Mouse (Mus musculus): ENCODE measurements around the gene Pih1d1. TPM values are rescaled to one million over a fixed set of nuclear protein-coding genes. Genes with fewer than 3 reads are reported as not detected.
"Not testable (repeated sequence)": the region's sequence is repeated elsewhere in the genome, so short reads cannot be mapped to it uniquely, and the experiment has no call there.

Pih1d1 gene
- polyA plus RNA-seq, 1 experiment = 6.2 TPM

- no peak overlapping the region for H3K4me3 ChIP-seq (replicated peaks)
- peaks cover 84% of the 10 kb centered on the region for H3K4me1 ChIP-seq (ENCODE audit: control insufficient read depth)
- no peaks in the 10 kb centered on the region for H3K27me3 ChIP-seq (ENCODE audit: control insufficient read depth)
- peaks cover 65% of the 10 kb centered on the region for H3K36me3 ChIP-seq (ENCODE audit: control insufficient read depth)
- H3K9me3 ChIP-seq (ENCODE audit: control insufficient read depth, low read length) = no peaks in the 10 kb centered on the region
- TF ChIP-seq GATA1 (IDR thresholded peaks at IDR 0.05; ENCODE audit: low read length) (no peak), TAL1 (IDR thresholded peaks at IDR 0.05; ENCODE audit: low read length) (no peak)
Measured at GRCm38 (mm10) chr7:45125144-45125600, 28.9 kb upstream of the Pih1d1 start.

DNA sequence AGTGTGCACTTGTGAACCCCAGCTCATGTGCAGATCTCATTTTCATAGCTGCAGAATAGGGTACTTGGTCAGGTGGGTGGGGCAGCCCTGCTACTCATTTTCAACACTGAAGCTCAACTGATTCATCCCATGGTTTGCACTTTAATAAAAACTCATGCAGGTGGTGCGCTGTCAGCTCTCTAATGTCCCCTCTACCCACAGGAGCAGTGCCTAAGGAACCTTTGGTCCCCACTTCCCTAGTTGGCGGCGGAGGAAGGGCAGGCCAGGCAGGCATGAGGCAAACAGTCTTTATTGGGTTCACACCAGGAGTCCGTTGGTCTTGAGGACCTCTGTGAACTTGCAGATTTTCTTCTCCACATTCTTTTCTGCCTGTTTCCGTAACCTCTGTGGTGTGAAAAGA is 28.5 kb upstream of the Pih1d1 start:
- Histone ChIP-seq H3K4me1 (ENCODE audit: control insufficient read depth) (peaks cover 84% of the 10 kb centered on the region), H3K36me3 (ENCODE audit: control insufficient read depth) (peaks cover 60% of the 10 kb centered on the region)
- H3K4me3 ChIP-seq (replicated peaks); H3K27me3 ChIP-seq (ENCODE audit: control insufficient read depth); H3K9me3 ChIP-seq (ENCODE audit: control insufficient read depth, low read length): not testable (repeated sequence)

GRCm38 (mm10) chr7:45126147-45126843 is 27.8 kb upstream of the Pih1d1 start:
- peaks cover 80% of the 10 kb centered on the region for H3K4me1 ChIP-seq (ENCODE audit: control insufficient read depth)
- H3K4me3 ChIP-seq (replicated peaks) = peak overlapping the region; percentile 97
- no peak for TF ChIP-seq GATA1 (IDR thresholded peaks at IDR 0.05; ENCODE audit: low read length)
- TF ChIP-seq TAL1 (IDR thresholded peaks at IDR 0.05; ENCODE audit: low read length) = no peak
- H3K9me3 ChIP-seq (ENCODE audit: control insufficient read depth, low read length) = no peaks in the 10 kb centered on the region
- H3K36me3 ChIP-seq (ENCODE audit: control insufficient read depth) = peaks cover 53% of the 10 kb centered on the region
- H3K27me3 ChIP-seq (ENCODE audit: control insufficient read depth) = no peaks in the 10 kb centered on the region

DNA sequence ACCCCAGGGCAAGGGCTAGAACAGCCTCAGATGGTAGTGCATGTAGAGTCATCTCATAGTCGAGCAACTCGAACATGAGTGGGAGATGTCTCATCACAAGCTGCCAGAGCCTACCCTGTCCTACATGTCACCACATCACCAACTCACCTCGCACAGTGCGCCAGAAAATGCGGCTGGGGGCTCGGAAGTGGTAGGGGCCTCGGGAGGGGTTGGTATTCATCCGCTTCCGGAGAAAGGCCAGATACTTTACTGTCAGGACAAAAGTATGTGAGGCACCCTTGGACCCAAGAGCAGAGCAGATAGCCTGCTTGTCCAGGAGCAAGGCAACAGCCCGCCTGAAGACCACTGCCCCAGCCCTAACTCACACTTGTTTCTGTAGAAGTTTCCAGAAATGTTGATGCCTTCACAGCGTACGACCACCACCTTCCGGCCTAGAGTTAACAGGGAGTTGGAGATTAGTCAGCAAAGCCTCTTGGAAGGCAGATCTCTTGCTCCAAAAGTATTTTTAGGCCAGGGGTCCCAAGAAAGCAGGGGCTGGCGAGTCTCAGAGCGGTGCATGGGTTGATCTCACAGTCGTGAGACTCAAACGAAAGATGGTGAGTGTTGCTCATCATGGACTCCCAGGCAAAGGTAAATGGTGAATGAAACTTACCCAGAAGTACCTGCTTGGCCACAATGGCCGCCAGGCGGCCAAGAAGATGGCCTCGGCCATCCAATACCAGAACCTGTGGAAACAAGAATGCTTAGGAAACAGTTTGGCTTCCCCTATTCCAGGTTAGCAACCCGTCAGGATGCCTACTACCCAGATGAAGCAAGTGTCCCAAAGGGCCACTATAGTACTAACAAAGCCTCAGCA is 27.0 kb upstream of the Pih1d1 start:
- TF ChIP-seq GATA1 (IDR thresholded peaks at IDR 0.05; ENCODE audit: low read length) = no peak
- no peak for TF ChIP-seq TAL1 (IDR thresholded peaks at IDR 0.05; ENCODE audit: low read length)
- no peaks in the 10 kb centered on the region for H3K27me3 ChIP-seq (ENCODE audit: control insufficient read depth)
- no peaks in the 10 kb centered on the region for H3K9me3 ChIP-seq (ENCODE audit: control insufficient read depth, low read length)
- peaks cover 79% of the 10 kb centered on the region for H3K4me1 ChIP-seq (ENCODE audit: control insufficient read depth)
- peak overlapping the region; percentile 97 for H3K4me3 ChIP-seq (replicated peaks)
- peaks cover 50% of the 10 kb centered on the region for H3K36me3 ChIP-seq (ENCODE audit: control insufficient read depth)

DNA sequence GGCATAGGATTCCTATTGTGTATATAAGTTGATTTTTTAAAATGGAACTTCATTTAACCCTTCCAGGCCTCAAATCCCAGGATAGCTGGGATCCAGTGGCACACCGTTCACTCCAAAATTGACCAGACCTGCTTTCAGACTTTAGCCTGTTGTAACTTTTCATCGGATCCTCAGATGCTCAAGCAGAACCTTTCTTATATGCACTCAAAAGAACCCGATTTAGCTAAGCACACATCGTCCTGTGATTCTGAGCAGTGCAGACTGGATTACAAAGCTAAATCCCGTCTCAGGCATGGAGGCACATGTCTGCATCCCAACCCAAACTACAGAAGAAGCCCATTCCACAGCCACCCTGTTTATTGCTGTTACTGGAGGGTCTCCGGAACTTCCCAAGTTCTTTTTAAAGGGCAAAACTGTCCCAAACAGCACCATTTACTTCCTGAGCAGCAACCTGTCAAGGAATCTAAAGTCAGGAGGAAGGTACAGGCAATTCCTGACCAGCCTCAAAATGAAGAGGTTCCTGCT is 26.3 kb upstream of the Pih1d1 start:
- H3K4me3 ChIP-seq (replicated peaks) = peak overlapping the region; percentile 97
- H3K9me3 ChIP-seq (ENCODE audit: control insufficient read depth, low read length) = no peaks in the 10 kb centered on the region
- TF ChIP-seq GATA1 (IDR thresholded peaks at IDR 0.05; ENCODE audit: low read length) = no peak
- TF ChIP-seq TAL1 (IDR thresholded peaks at IDR 0.05; ENCODE audit: low read length) = no peak
- H3K36me3 ChIP-seq (ENCODE audit: control insufficient read depth) = peaks cover 48% of the 10 kb centered on the region
- H3K27me3 ChIP-seq (ENCODE audit: control insufficient read depth) = no peaks in the 10 kb centered on the region
- H3K4me1 ChIP-seq (ENCODE audit: control insufficient read depth) = peaks cover 78% of the 10 kb centered on the region

DNA sequence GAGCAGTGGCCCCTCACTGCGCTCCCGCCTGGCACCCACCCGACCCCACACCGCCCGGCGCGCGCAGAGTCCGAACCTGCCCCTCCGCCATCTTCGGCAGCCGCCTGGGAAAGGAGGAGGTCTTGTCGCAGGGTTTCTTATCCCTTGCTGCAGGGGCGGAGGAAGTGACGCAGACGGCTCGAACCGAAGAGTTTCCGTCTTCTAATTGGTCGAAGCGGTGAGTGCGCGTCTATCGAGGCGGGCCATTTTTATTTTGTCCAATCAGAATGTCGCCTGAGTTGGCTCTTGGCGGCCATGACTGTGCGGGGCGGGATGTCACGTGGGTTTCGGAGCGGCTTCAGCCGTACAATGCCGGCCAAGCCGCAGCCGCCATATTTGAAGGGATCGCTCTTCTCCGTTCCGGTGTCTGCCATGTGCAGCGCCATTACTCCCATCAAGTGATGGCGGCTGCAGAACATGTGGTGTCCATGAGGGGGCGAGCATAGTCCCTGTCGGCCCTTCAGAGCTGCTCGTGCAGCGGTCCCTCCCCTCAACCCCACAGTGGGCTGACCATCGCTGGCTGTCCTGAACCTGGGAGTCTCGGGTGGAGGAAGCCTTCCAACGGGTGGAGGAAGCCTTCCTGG is 25.4 kb upstream of the Pih1d1 start, which contains the start of gene Rpl13a:
Gene Rpl13a (minus strand): TSS at position 138 of the 623 bp plus-strand sequence.
- Histone ChIP-seq H3K36me3 (ENCODE audit: control insufficient read depth) (peaks cover 49% of the 10 kb centered on the region), H3K4me1 (ENCODE audit: control insufficient read depth) (peaks cover 70% of the 10 kb centered on the region), H3K9me3 (ENCODE audit: control insufficient read depth, low read length) (no peaks in the 10 kb centered on the region; the same call in 1 of the 2 replicates), H3K4me3 (replicated peaks) (peak within 1 kb of the TSS; percentile 97), H3K27me3 (ENCODE audit: control insufficient read depth) (no peaks in the 10 kb centered on the region)
- TF ChIP-seq TAL1 (IDR thresholded peaks at IDR 0.05; ENCODE audit: low read length) (no peak), GATA1 (IDR thresholded peaks at IDR 0.05; ENCODE audit: low read length) (no peak)

- TF ChIP-seq GATA1 (IDR thresholded peaks at IDR 0.05; ENCODE audit: low read length) (no peak), TAL1 (IDR thresholded peaks at IDR 0.05; ENCODE audit: low read length) (no peak)
- H3K4me3 ChIP-seq (replicated peaks) = peak overlapping the region; percentile 97
- peaks cover 50% of the 10 kb centered on the region for H3K36me3 ChIP-seq (ENCODE audit: control insufficient read depth)
- H3K4me1 ChIP-seq (ENCODE audit: control insufficient read depth) = peaks cover 72% of the 10 kb centered on the region
- H3K9me3 ChIP-seq (ENCODE audit: control insufficient read depth, low read length) = no peaks in the 10 kb centered on the region; the same call in 1 of the 2 replicates
- H3K27me3 ChIP-seq (ENCODE audit: control insufficient read depth) = no peaks in the 10 kb centered on the region
Measured at GRCm38 (mm10) chr7:45129318-45129717, 24.8 kb upstream of the Pih1d1 start.

DNA sequence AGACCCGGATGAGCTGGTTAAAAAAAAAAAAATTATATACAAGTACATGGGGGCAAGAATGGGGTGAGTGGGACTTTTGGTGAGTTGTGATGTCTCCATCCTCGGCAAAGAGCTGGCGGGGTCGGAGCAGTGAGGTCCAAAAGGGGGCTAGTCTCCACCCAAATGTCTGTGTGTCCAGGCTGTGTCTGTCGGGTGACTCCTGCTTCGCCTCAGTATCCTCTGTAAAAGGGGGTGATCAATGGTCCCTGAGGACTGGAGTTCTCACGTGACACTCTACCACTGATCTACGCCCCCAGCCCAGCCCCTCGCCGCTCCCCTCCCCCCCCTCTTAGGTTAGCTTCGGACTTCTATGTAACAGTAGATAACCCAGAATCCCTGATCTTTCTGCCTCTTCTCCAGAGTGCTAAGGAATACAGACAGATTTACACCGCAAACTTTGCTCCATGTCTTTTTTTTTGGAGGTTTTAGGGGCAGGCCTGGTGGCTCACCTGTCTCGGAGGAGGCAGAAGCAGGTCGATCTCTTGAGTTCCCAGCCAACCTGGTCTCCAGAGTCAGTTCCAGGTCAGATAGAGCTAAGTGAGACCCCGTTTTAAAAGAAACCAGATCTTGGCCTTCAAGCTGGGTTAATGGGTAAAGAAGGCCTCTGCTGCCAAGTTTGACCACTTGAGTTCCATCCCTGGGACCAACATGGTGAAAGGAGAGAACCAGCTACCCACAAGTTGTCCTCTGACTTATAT is 24.2 kb upstream of the Pih1d1 start:
- Histone ChIP-seq H3K36me3 (ENCODE audit: control insufficient read depth) (peaks cover 47% of the 10 kb centered on the region), H3K9me3 (ENCODE audit: control insufficient read depth, low read length) (no peaks in the 10 kb centered on the region; the same call in 1 of the 2 replicates), H3K4me1 (ENCODE audit: control insufficient read depth) (peaks cover 72% of the 10 kb centered on the region), H3K4me3 (replicated peaks) (peak overlapping the region; percentile 97), H3K27me3 (ENCODE audit: control insufficient read depth) (no peaks in the 10 kb centered on the region)
- TF ChIP-seq TAL1 (IDR thresholded peaks at IDR 0.05; ENCODE audit: low read length) = no peak
- no peak for TF ChIP-seq GATA1 (IDR thresholded peaks at IDR 0.05; ENCODE audit: low read length)
